Mouse (Mus musculus) G1E (cell line): ENCODE data around the gene Ccl28.

Experiments used
- CTCF ChIP-seq: IDR thresholded peaks from 2 replicates; pipeline ENCODE4 v1.5.1; 2012; ENCODE audit warnings: low read depth, low read length, inconsistent platforms, mixed read lengths
- GATA1 ChIP-seq: IDR thresholded peaks from 2 replicates; pipeline ENCODE4 v1.6.1; 2012; ENCODE audit warnings: borderline replicate concordance, low read length, inconsistent platforms, mixed read lengths
- POLR2AphosphoS5 ChIP-seq: IDR thresholded peaks from 2 replicates; pipeline ENCODE4 v1.6.1; 2012; ENCODE audit warnings: low read depth, low read length, inconsistent platforms; ENCODE audit not compliant: insufficient replicate concordance

DNA sequence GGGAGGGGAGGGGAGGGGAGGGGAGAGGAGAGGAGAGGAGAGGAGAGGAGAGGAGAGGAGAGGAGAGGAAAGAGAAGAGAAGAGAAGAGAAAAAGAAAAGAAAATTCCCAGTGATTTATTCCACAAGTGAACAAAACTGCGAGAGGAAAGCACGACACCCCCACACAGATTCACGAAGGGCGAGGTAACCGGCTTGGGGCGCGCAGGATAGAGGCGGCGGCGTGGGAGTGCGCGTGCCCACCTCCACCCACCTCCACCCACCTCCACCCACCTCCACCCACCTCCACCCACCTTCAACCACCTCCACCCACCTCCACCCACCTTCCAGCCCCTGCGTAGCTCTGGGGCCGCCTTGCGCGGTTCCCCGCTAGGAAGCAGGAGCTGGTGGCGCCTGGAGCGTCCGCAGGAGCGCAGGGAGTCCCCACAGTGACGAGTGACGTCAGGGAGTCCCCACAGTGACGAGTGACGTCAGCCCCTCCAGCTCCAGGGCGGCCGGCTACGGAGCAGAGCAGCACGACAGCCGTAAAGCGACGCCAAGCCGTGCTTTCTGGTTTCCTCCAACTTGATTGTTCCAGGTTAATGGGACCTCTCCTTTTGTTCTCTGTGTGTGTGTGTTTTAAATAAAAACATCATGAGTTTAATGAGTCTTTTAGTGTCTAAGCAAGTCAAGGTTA lies 8.0 kb downstream of the Ccl28 start:
- TF ChIP-seq CTCF (no peak), POLR2AphosphoS5 (no peak), GATA1 (no peak)
